Mouse (Mus musculus) T-cell, adult 2 months (primary cell): ENCODE data around the gene Nlrc5.

Experiments
- DNase-seq: peaks from one replicate; pipeline ENCODE4 v3.0.0; 2022; ENCODE audit warnings: low spot score

The Nlrc5 gene

DNA sequence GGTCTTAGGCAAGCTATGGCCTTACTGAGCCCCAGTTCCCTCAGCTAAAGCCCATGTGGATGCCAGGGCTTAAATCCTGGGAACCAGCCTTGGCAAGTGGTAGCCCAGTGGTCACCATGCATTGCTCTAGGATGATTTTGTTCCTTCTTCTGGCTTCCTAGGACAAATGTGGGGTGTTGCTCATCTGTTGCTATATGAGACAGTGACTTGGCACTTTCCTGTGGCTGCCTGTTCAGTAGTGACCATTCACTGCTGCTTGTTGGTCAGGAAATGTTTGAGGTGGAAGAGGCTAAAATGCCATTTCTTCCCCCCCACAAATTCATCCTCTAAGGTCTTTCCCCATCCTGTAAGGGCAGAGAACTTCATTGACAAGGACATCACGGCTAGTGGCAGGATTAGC, 135.3 kb downstream of the Nlrc5 start:
- DNase-seq: no peak

DNA sequence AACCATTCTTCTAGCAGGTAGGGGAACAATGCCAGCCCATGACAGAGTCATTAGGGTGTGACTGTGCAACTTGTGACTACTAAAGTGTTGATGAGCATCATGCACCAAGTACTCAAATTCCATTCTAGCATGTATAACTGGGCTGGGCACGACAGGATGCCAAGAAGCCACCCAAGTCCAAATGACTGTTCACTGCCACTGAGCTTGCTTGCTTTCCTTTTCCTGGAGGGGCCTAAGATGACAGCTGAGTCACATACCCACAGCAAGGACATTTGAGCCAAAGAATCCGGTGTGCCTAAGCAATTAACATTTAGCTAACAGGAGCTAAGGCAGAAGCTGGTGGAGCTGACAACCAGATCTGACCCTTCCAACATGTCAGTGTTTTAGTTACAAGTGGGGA, 137.7 kb downstream of the Nlrc5 start:
- no peak for DNase-seq

DNA sequence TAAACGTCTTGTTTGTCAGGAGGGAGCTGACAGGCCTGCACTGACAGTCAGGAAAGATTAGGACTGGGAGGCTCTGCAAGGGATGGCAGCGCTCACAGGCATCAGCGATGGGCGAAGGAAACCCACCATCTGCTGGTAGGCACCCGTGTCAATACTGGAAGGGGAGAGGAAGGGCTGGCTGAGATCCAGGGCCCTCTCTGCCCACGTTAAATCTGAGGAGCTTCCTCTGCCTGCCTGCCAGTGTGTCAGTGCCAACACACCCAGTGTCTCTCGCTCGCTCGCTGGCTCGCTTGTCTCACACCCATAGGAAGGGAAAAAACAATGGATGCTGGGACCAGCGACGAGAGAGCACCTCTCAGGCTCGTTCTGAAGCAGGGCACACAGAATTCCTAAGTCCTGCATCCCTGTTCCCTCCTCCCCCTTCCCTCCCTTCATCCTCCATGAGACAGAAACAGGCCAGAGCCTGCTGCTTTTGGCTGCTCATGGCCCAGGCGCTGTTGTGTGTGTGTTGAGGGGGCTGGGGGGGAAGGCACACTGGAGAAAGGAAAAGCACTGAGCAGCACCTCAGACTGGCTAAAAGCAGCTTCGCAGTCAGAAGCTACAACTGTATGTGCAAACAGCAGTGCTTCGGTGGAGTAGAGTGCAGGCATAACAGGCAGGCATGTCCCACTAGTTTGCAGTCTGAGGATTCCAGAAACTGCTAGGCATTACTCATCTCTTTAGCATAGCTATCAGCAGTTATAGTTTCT, 140.2 kb downstream of the Nlrc5 start:
- DNase-seq: no peak

DNA sequence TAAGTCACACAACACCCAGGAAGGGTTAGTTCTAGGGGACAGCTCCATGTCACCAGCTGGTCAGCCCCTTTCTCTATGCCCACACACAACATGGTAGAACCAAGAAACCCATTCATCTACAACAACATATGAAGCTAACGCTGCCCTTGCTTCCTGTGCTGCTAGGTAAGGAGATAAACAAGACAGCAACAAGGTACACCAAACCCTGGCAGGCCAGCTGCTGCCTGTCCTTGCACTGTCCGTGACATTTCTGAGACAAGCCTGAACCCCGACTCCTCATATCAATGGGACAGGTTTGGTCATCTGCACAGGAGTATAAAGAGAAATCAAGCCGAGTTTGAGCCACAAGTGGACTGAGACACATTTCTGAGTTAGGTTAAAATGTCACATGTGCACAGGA, 141.0 kb downstream of the Nlrc5 start:
- no peak for DNase-seq
